Mouse (Mus musculus) kidney, adult 2 months (tissue): Measurements from ENCODE around the gene Csnk2a1. TPM values are rescaled to one million over a fixed set of nuclear protein-coding genes. Genes with fewer than 3 reads are reported as not detected.
"Not testable (repeated sequence)": the region's sequence is repeated elsewhere in the genome, so short reads cannot be mapped to it uniquely, and the experiment has no call there.

Experiments
- DNase-seq: peaks from one replicate; pipeline ENCODE4 v3.0.0; 2021
- H3K27ac ChIP-seq: fragments of 200-500 bp; 2 replicates; pipeline ENCODE4 v1.5.1; 2012; ENCODE audit warnings: low read depth, low read length, control low read depth, inconsistent platforms; ENCODE audit not compliant: insufficient read depth
- H3K27me3 ChIP-seq: fragments of 200-500 bp; replicated peaks from 2 replicates; pipeline ENCODE4 v1.6.1; 2012; ENCODE audit warnings: mild to moderate bottlenecking, moderate library complexity, low read length, inconsistent platforms; ENCODE audit not compliant: control insufficient read depth, insufficient read depth
- H3K36me3 ChIP-seq: fragments of 200-500 bp; 2 replicates; pipeline ENCODE4 v1.6.1; 2012; ENCODE audit warnings: mild to moderate bottlenecking, moderate library complexity, low read length, inconsistent platforms; ENCODE audit not compliant: control insufficient read depth, insufficient read depth
- H3K4me1 ChIP-seq: fragments of 200-500 bp; 2 replicates; pipeline ENCODE4 v1.6.1; 2011; ENCODE audit warnings: low read length; ENCODE audit not compliant: control insufficient read depth, insufficient read depth
- H3K4me3 ChIP-seq: fragments of 200-500 bp; 2 replicates; pipeline ENCODE4 v1.5.1; 2011; ENCODE audit warnings: mild to moderate bottlenecking, low read depth, low read length, control low read depth; ENCODE audit not compliant: insufficient read depth
- CTCF ChIP-seq: fragments of 200-500 bp; conservative IDR thresholded peaks from 2 replicates; pipeline ENCODE4 v1.5.1; 2011; ENCODE audit warnings: low read depth, mild to moderate bottlenecking, control low read depth, low read length, moderate library complexity, mixed read lengths; ENCODE audit not compliant: insufficient read depth, insufficient read length
- POLR2A ChIP-seq: fragments of 200-500 bp; IDR thresholded peaks from one replicate; pipeline ENCODE4 v1.6.1; 2011; ENCODE audit warnings: low read depth, low read length, control low read depth
- WGBS: fragments of 180-500 bp; shearing (Covaris S2); methylation state at CpG from one replicate; pipeline ENCODE4 v1.1.7; 2018; 5-methylcytosine and 5-hydroxymethylcytosine counted together
- polyA plus RNA-seq: library from polyadenylated mRNA; depleted of rRNA; stranded (reverse); fragments of >200 nt; gene quantifications from 2 replicates; pipeline ENCODE4 v1.2.3, GENCODE M21; 2012

Csnk2a1 gene
- polyA plus RNA-seq, 1 experiment: 35.0 TPM

DNA sequence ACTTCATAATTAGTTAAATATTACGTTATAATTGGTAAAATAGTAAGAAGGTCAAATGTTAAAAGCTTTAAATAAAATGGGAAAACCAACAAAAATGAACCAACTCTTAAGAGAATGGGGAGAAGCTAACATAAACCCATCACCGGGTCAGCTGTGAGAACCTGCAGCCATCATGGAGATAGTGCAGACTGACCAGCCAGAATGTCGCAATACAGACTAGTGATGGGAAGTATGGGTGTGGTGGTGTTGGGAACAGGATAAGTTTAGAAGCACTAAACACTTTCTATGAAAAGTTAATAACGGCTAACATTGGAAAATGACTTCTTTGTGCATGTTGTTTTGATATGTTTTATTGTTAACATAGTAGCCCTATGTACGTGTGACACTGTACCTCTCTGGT is 60.9 kb downstream of the Csnk2a1 start:
- TF ChIP-seq POLR2A (no peak), CTCF (no peak)
- Histone ChIP-seq H3K27me3 (no peaks in the 10 kb centered on the region), H3K4me1 (no peaks in the 10 kb centered on the region), H3K36me3 (peaks cover 8% of the 10 kb centered on the region), H3K27ac (no peak overlapping the region), H3K4me3 (no peak overlapping the region)
- WGBS: 88% methylated on average over 5 of the region's 5 CpGs
- DNase-seq: no peak

DNA sequence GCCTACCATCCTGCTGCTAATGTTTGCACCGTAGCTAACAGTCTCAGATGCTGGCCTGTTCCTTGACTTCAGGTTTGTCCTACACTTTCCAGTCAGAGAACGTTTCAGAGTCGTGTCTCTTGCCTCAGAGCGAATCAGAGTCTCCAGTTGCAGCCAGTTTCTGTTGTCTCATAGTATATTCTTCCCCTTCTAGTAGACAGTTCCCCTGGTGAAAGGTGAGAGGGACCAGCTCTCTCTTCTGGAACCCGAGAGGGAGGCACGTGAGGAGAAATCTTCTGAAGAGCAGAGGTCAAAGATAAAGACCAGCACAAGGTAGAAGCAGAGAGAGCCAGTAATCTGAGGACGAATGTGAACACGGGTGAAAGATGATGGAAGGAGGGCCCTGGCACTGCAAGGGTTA is 61.4 kb downstream of the Csnk2a1 start:
- Histone ChIP-seq H3K27ac (no peak overlapping the region), H3K27me3 (no peaks in the 10 kb centered on the region), H3K36me3 (peaks cover 6% of the 10 kb centered on the region), H3K4me1 (0 out of 2 replicates have a peak, but pooled peaks cover under 1% of the 10 kb centered on the region), H3K4me3 (no peak overlapping the region)
- 68% methylated on average over 8 of the region's 8 CpGs for WGBS
- TF ChIP-seq CTCF (no peak), POLR2A (no peak)
- no peak for DNase-seq

DNA sequence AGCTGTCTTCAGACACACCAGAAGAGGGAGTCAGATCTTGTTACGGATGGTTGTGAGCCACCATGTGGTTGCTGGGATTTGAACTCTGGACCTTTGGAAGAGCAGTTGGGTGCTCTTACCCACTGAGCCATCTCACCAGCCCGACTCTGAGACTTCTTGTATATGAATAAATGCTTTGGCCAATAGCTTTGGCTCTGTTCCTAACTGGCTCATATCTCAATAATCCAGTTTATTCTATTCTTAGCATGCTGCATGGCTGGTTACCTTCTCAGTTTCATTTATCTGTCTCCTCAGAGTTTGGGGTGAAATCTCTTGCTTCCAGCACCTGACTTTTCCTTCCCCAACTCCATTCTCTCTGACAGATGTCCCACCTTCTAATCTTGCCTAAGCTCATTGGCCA is 63.0 kb downstream of the Csnk2a1 start:
- H3K36me3 ChIP-seq, H3K27ac ChIP-seq, H3K27me3 ChIP-seq, H3K4me1 ChIP-seq, DNase-seq, H3K4me3 ChIP-seq: not testable (repeated sequence)
- 70% methylated on average over 2 of the region's 2 CpGs for WGBS

DNA sequence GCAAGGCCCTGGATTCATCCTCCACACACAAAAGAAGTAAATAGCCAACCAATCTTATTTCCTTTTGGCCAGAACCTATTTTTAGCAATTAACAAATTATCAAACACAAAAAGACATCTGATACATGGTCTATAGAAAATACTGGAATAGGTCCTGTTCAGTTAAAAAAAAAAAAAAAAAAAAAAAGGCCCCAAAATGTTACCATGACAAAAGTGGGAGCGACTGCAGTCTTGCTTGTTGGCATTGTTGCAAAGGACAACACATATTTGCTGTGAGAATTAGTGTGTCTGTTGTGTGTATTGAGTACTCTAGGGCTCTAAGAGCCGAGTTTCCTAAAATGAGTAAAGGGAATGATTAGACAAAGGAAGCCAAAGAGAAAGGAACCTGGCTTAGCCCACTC is 65.8 kb downstream of the Csnk2a1 start:
- no peak overlapping the region for H3K4me3 ChIP-seq
- TF ChIP-seq POLR2A (no peak), CTCF (no peak)
- no peaks in the 10 kb centered on the region for H3K36me3 ChIP-seq
- 80% methylated on average over 2 of the region's 2 CpGs for WGBS
- no peaks in the 10 kb centered on the region for H3K27me3 ChIP-seq
- DNase-seq: no peak
- H3K27ac ChIP-seq: no peak overlapping the region
- H3K4me1 ChIP-seq: peaks cover 11% of the 10 kb centered on the region; the same call in 1 of the 2 replicates

DNA sequence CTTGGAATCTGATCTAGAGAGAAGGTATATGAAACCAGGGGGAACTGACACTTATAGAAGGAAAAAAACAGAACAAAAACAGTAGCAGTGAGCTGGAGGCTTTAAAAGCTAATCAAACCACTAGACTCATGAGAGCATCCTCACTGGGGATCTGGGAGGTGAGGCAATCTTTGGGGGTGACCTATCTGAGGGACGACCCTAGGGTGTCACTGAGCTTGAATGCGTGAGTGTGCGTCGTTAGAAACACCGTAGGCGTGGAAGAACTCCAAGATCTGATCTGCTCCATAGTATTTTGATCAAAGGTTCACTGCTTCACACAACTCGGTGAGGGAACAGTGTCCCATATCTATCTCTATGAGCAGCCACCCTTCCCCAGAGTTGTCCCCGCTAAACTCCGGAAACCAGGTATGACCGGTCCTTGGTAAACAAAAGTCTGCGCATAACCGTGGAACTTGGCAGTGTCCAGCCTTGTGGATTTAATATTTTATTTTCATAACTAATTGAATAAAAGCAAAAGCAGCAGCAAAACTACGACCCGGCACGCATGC is 66.6 kb downstream of the Csnk2a1 start:
- peaks cover 11% of the 10 kb centered on the region; the same call in 1 of the 2 replicates for H3K4me1 ChIP-seq
- no peaks in the 10 kb centered on the region for H3K27me3 ChIP-seq
- peak overlapping the region; percentile 88 for H3K4me3 ChIP-seq
- TF ChIP-seq POLR2A: no peak
- TF ChIP-seq CTCF: no peak
- WGBS: under 1% methylated on average over 15 of the region's 15 CpGs
- no peaks in the 10 kb centered on the region for H3K36me3 ChIP-seq
- peak overlapping the region; percentile 29; the same call in 1 of the 2 replicates for H3K27ac ChIP-seq
- no peak for DNase-seq

DNA sequence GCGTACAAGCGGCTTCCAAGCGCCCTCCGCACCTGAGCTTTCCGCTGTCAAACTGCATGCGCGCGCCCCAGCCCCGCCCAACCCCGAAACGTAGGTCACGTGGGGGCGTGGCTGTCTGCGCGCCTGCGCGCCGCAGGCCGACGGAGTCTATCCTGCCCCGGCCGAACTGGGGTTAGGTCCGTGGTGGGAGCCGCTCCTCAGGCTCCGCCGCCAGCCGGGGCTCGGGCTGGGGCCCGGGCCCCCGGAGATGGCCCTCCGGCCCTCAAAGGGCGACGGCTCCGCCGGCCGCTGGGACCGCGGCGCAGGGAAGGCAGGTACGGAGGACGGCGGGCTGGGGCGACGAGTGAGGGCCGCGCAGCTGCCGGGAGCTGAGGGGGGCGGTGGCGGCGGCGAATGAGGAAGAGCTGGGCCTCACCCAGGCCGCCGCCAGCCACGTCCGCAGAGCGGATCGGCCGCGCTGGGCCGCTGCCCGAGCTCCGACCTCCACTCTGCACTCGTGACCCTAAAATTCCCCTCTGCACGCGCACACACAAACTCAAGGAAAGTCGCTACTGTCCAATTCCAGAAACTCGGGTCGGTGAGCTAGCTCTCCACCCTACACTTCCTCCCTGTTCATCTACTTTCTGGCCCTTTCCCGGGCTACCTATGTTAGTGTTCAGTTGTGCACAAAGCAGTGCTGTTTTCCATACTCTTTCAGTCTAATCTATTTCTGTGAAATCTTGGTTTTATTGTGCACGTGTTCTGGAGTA is 67.3 kb downstream of the Csnk2a1 start, which contains the start of gene Tbc1d20:
TSS of gene Tbc1d20 (plus strand) at position 102 of the 749 bp plus-strand sequence.
- TF ChIP-seq POLR2A (peak; percentile 55), CTCF (no peak)
- peak; percentile 95 for DNase-seq
- H3K4me1 ChIP-seq: peaks cover 11% of the 10 kb centered on the region; the same call in 1 of the 2 replicates
- H3K27me3 ChIP-seq: no peaks in the 10 kb centered on the region
- WGBS: under 1% methylated on average over 68 of the region's 70 CpGs
- no peaks in the 10 kb centered on the region for H3K36me3 ChIP-seq
- H3K4me3 ChIP-seq: peak within 1 kb of the TSS; percentile 88
- H3K27ac ChIP-seq: peak within 1 kb of the TSS; percentile 82

DNA sequence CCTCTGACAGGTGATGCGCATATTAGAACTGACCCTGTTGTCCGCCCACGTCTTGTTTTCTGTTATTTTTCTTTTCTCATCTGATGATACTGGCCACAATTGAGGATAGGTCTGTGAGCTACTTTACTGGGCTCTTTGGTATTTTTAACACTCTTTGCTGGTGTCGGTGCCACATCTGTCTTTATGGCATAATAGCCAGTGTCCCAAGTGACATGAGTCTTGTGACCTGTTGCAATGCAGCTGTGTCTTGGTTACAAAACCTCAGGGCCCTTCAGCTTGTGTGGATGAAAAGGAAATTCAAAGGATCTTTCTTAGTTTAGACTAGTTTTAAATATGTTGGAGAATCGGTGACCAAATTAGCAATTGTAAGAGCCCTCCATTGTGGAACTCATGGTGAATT is 67.9 kb downstream of the Csnk2a1 start:
- Histone ChIP-seq H3K4me1 (peaks cover 11% of the 10 kb centered on the region; the same call in 1 of the 2 replicates), H3K36me3 (no peaks in the 10 kb centered on the region), H3K27me3 (no peaks in the 10 kb centered on the region), H3K27ac (no peak overlapping the region), H3K4me3 (peak overlapping the region; percentile 88)
- TF ChIP-seq POLR2A (no peak), CTCF (no peak)
- no peak for DNase-seq
- 23% methylated on average over 5 of the region's 5 CpGs for WGBS
